Mouse (Mus musculus): ENCODE measurements around the gene Ptpn14. TPM values are rescaled to one million over a fixed set of nuclear protein-coding genes. Genes with fewer than 3 reads are reported as not detected.

The Ptpn14 gene
- polyA plus RNA-seq, 1 experiment from 2014 or later = 11.6 TPM

DNA sequence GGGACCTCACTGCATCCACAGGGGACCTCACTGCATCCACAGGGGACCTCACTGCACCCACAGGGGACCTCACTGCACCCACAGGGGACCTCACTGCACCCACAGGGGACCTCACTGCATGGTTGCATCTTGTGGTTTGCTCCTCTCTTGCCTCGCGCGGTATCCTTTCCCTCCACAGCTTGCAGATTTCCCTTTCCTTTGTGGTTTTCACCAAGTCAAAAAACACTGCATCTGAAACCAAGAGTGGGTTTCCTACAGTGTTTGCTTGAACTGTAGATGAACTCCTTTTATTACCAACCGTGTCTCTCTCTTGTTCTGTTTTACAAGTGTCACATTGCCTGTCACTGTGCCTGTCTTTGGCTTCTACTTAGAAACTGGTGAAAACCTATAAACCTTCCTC lies 18.5 kb downstream of the Ptpn14 start:
- Histone ChIP-seq H3K9me3 (replicated peaks) (no peaks in the 10 kb centered on the region), H3K36me3 (peaks cover 18% of the 10 kb centered on the region), H3K9ac (no peak overlapping the region), H3K27ac (ENCODE audit: poor library complexity, severe bottlenecking) (no peak overlapping the region), H3K27me3 (replicated peaks) (no peaks in the 10 kb centered on the region), H3K4me2 (no peak overlapping the region), H3K4me1 (replicated peaks) (peaks cover 57% of the 10 kb centered on the region), H3K4me3 (no peak overlapping the region)
- WGBS = 65% methylated on average over 4 of the region's 4 CpGs
- no peak for ATAC-seq (ENCODE audit: insufficient number of reproducible peaks, low FRiP score)

DNA sequence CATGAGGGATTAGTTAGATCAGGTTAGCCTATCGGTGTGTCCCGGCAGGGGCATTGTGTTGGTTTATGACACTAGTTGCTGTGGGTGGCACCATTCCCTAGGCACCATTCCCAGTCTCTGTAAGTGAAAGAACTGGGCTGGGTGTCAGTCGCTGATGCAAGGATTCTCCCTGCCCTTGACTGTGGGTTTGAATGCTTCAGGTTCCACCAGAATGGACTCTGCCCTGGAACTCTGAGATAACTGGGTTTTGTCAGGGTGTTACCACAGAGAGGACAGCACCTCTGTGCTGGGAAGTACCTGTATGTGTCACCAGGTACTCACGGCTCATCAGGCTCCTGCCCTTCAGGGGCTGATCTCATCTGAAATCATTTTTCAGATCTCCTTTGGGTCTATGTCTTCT lies 21.7 kb downstream of the Ptpn14 start:
- Histone ChIP-seq H3K9ac (no peak overlapping the region), H3K4me3 (no peak overlapping the region), H3K36me3 (peaks cover 11% of the 10 kb centered on the region), H3K4me1 (replicated peaks) (peaks cover 63% of the 10 kb centered on the region), H3K4me2 (peak overlapping the region; percentile 36), H3K27ac (ENCODE audit: poor library complexity, severe bottlenecking) (peak overlapping the region; percentile 69), H3K27me3 (replicated peaks) (no peaks in the 10 kb centered on the region), H3K9me3 (replicated peaks) (no peaks in the 10 kb centered on the region)
- WGBS = 95% methylated on average over 4 of the region's 4 CpGs
- 0 out of 2 replicates have a peak, but pooled peaks have one; percentile 22 for ATAC-seq (ENCODE audit: insufficient number of reproducible peaks, low FRiP score)

- H3K9ac ChIP-seq = no peak overlapping the region
- peak overlapping the region; percentile 69 for H3K27ac ChIP-seq (ENCODE audit: poor library complexity, severe bottlenecking)
- no peak for ATAC-seq (ENCODE audit: insufficient number of reproducible peaks, low FRiP score)
- peaks cover 11% of the 10 kb centered on the region for H3K36me3 ChIP-seq
- no peaks in the 10 kb centered on the region for H3K9me3 ChIP-seq (replicated peaks)
- no peaks in the 10 kb centered on the region for H3K27me3 ChIP-seq (replicated peaks)
- H3K4me2 ChIP-seq = peak overlapping the region; percentile 36
- H3K4me1 ChIP-seq (replicated peaks) = peaks cover 63% of the 10 kb centered on the region
- no peak overlapping the region for H3K4me3 ChIP-seq
- 68% methylated on average over 5 of the region's 5 CpGs for WGBS
Measured at GRCm38 (mm10) chr1:189750233-189750632, 22.2 kb downstream of the Ptpn14 start.

DNA sequence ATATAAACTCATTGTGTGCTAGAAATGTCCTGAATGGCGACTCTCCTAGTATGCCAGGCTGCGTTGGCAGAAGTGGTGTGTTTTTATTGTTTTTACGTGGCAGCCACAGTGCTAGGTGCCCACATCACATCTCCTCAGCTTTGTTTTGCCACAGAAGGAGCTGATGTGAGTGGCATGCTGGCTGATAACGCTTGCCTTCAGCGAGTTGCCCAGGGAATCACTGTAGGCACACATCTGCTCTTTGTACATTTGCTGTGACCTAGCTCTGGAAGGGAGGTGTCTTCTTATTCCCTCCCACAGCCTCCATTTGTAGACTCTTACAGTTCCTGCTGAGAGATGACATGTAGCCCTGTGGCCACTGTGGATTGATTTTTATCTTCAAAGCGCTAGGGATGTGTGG lies 24.2 kb downstream of the Ptpn14 start:
- WGBS = 63% methylated on average over 6 of the region's 6 CpGs
- H3K9me3 ChIP-seq (replicated peaks) = no peaks in the 10 kb centered on the region
- peaks cover 11% of the 10 kb centered on the region for H3K36me3 ChIP-seq
- H3K9ac ChIP-seq = no peak overlapping the region
- ATAC-seq (ENCODE audit: insufficient number of reproducible peaks, low FRiP score) = no peak
- peaks cover 68% of the 10 kb centered on the region for H3K4me1 ChIP-seq (replicated peaks)
- no peak overlapping the region for H3K27ac ChIP-seq (ENCODE audit: poor library complexity, severe bottlenecking)
- H3K4me2 ChIP-seq = no peak overlapping the region
- H3K27me3 ChIP-seq (replicated peaks) = no peaks in the 10 kb centered on the region
- no peak overlapping the region for H3K4me3 ChIP-seq

DNA sequence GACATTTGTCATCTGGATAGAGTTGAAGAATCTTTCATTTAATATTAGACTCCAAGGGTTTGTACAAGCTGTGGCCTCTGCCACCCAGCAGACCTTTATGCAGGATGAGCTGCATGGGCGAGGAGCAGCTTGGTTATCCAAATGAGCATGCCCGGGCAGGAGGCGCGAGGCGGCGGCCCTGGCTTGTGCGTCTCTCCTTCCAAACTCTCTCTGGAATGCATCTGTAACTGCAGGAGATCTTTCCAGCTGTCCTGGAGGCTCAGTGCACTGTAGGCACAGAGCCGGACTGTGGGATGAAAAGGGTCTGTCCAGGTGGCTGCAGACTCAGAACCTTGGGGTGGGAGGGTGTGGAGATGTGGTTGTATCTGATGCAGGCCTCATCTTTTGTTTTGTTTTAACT lies 27.0 kb downstream of the Ptpn14 start:
- 59% methylated on average over 8 of the region's 8 CpGs for WGBS
- H3K36me3 ChIP-seq = peaks cover 12% of the 10 kb centered on the region
- H3K9ac ChIP-seq = no peak overlapping the region; the same call in 1 of the 2 replicates
- H3K4me3 ChIP-seq = no peak overlapping the region
- peaks cover 57% of the 10 kb centered on the region for H3K4me1 ChIP-seq (replicated peaks)
- H3K9me3 ChIP-seq (replicated peaks) = no peaks in the 10 kb centered on the region
- no peak overlapping the region for H3K27ac ChIP-seq (ENCODE audit: poor library complexity, severe bottlenecking)
- H3K27me3 ChIP-seq (replicated peaks) = no peaks in the 10 kb centered on the region
- no peak overlapping the region for H3K4me2 ChIP-seq
- ATAC-seq (ENCODE audit: insufficient number of reproducible peaks, low FRiP score) = no peak

GRCm38 (mm10) chr1:189756306-189757053 lies 28.4 kb downstream of the Ptpn14 start:
- no peak overlapping the region; the same call in 1 of the 2 replicates for H3K4me2 ChIP-seq

GRCm38 (mm10) chr1:189757054-189757408 lies 29.0 kb downstream of the Ptpn14 start:
- no peaks in the 10 kb centered on the region for H3K27me3 ChIP-seq (replicated peaks)
- no peak overlapping the region for H3K4me2 ChIP-seq
- peaks cover 63% of the 10 kb centered on the region for H3K4me1 ChIP-seq (replicated peaks)
- no peaks in the 10 kb centered on the region for H3K9me3 ChIP-seq (replicated peaks)
- WGBS = 56% methylated on average over 7 of the region's 7 CpGs
- no peak overlapping the region for H3K9ac ChIP-seq
- H3K4me3 ChIP-seq = no peak overlapping the region
- peak; percentile 72 for ATAC-seq (ENCODE audit: insufficient number of reproducible peaks, low FRiP score)
- peaks cover 5% of the 10 kb centered on the region; the same call in 1 of the 2 replicates for H3K36me3 ChIP-seq
- H3K27ac ChIP-seq (ENCODE audit: poor library complexity, severe bottlenecking) = no peak overlapping the region

More at GRCm38 (mm10) chr1:189756306-189757053, 28.4 kb downstream of the Ptpn14 start:
- no peaks in the 10 kb centered on the region for H3K27me3 ChIP-seq (replicated peaks)
- H3K27ac ChIP-seq (ENCODE audit: poor library complexity, severe bottlenecking) = peak overlapping the region; percentile 45
- no peaks in the 10 kb centered on the region for H3K9me3 ChIP-seq (replicated peaks)
- H3K4me1 ChIP-seq (replicated peaks) = peaks cover 60% of the 10 kb centered on the region
- H3K4me3 ChIP-seq = no peak overlapping the region
- no peak overlapping the region for H3K9ac ChIP-seq
- peak; percentile 89 for ATAC-seq (ENCODE audit: insufficient number of reproducible peaks, low FRiP score)
- H3K36me3 ChIP-seq = peaks cover 5% of the 10 kb centered on the region
- 31% methylated on average over 19 of the region's 19 CpGs for WGBS

DNA sequence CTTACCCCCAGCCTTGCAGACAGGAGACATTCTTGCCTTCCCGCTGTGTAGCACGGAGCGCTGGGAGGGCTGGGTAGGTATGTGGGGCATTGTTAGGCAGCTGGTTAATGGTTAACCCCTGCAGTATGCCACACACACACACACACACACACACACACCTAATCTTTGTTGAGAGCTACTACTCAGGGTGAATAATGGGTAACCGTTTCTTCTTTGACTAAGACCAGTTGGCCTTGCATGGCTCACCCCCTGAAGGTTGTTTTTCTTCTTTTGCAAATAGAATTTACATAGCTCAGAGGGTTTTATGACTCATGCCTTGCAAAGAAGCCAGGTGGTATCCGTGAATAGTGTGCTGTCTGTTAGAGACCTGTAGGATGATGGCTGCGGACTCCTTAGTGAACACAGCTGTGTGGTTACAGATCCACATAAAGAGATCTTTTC lies 33.5 kb downstream of the Ptpn14 start:
- H3K4me1 ChIP-seq (replicated peaks) = peaks cover 66% of the 10 kb centered on the region
- no peaks in the 10 kb centered on the region for H3K9me3 ChIP-seq (replicated peaks)
- no peak for ATAC-seq (ENCODE audit: insufficient number of reproducible peaks, low FRiP score)
- no peak overlapping the region for H3K4me2 ChIP-seq
- H3K27me3 ChIP-seq (replicated peaks) = no peaks in the 10 kb centered on the region
- no peak overlapping the region for H3K9ac ChIP-seq
- peaks cover 5% of the 10 kb centered on the region; the same call in 1 of the 2 replicates for H3K36me3 ChIP-seq
- H3K4me3 ChIP-seq = no peak overlapping the region
- 35% methylated on average over 6 of the region's 6 CpGs for WGBS
- no peak overlapping the region for H3K27ac ChIP-seq (ENCODE audit: poor library complexity, severe bottlenecking)

DNA sequence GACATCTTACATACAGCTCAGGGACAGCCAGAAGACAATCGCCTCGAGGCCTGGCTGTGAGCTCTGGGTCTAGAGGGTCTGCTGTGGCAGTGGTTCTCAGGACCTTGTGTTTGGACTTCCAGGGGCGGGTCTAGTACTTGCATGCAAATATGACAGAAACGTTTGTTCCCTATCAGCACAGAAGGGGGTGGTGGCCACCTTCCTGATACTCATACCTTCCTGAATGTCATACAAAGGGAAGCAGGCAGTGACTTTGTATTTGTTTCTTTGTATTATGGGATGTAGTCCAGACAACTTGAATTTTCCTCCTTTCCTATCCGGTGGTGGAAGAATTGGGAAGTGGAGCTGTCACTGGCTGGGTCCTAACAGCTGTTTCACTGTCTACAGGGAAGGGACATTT lies 36.2 kb downstream of the Ptpn14 start:
- Histone ChIP-seq H3K4me3 (no peak overlapping the region), H3K36me3 (no peaks in the 10 kb centered on the region), H3K4me2 (no peak overlapping the region), H3K9ac (no peak overlapping the region), H3K4me1 (replicated peaks) (peaks cover 79% of the 10 kb centered on the region), H3K9me3 (replicated peaks) (no peaks in the 10 kb centered on the region), H3K27ac (ENCODE audit: poor library complexity, severe bottlenecking) (no peak overlapping the region; the same call in 1 of the 2 replicates), H3K27me3 (replicated peaks) (no peaks in the 10 kb centered on the region)
- 48% methylated on average over 5 of the region's 5 CpGs for WGBS
- ATAC-seq (ENCODE audit: insufficient number of reproducible peaks, low FRiP score) = 0 out of 2 replicates have a peak, but pooled peaks have one; percentile 15

GRCm38 (mm10) chr1:189767164-189767563 lies 39.1 kb downstream of the Ptpn14 start:
- WGBS = 44% methylated on average over 10 of the region's 10 CpGs
- Histone ChIP-seq H3K4me2 (no peak overlapping the region), H3K9me3 (replicated peaks) (no peaks in the 10 kb centered on the region), H3K27me3 (replicated peaks) (no peaks in the 10 kb centered on the region), H3K4me1 (replicated peaks) (peaks cover 85% of the 10 kb centered on the region), H3K36me3 (no peaks in the 10 kb centered on the region), H3K27ac (ENCODE audit: poor library complexity, severe bottlenecking) (no peak overlapping the region; the same call in 1 of the 2 replicates), H3K4me3 (no peak overlapping the region), H3K9ac (no peak overlapping the region)
- no peak for ATAC-seq (ENCODE audit: insufficient number of reproducible peaks, low FRiP score)

DNA sequence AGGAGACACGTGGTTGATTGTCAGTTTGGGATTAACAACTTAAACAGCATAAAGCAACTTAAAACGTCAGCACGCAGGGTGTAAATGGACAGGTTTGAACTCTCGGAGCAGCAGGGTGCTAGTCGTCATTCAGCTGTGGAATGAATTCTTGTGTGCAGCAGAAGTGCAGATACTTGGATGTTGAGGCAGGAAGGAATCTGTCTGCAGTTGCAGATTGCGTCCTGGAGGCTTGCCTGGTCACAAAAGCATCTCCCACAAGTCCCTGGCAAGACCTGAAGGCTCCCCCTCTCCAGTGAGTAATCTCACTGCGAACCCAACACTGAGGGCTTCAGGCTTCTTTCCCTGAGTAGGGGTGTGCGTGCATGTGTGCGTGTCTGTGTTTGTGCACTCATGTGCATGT lies 39.8 kb downstream of the Ptpn14 start:
- Histone ChIP-seq H3K27me3 (replicated peaks) (no peaks in the 10 kb centered on the region), H3K4me3 (no peak overlapping the region), H3K27ac (ENCODE audit: poor library complexity, severe bottlenecking) (peak overlapping the region; percentile 39), H3K9ac (no peak overlapping the region), H3K4me2 (no peak overlapping the region), H3K9me3 (replicated peaks) (no peaks in the 10 kb centered on the region), H3K4me1 (replicated peaks) (peaks cover 92% of the 10 kb centered on the region), H3K36me3 (no peaks in the 10 kb centered on the region)
- no peak for ATAC-seq (ENCODE audit: insufficient number of reproducible peaks, low FRiP score)
- WGBS = 38% methylated on average over 9 of the region's 9 CpGs

All from heart, embryonic 12.5 days (tissue).